Mouse (Mus musculus): ENCODE results near the gene Saal1. TPM values are rescaled to one million over a fixed set of nuclear protein-coding genes. Genes with fewer than 3 reads are reported as not detected.
"Not testable (repeated sequence)": the region's sequence is repeated elsewhere in the genome, so short reads cannot be mapped to it uniquely, and the experiment has no call there.

The Saal1 gene
- polyA plus RNA-seq, 1 experiment from 2014 or later: 26.4 TPM

GRCm38 (mm10) chr7:46676808-46677360 lies 33.6 kb downstream of the Saal1 start:
- Histone ChIP-seq H3K4me3 (no peak overlapping the region), H3K27me3 (ENCODE audit: insufficient read depth, poor library complexity, severe bottlenecking) (no peaks in the 10 kb centered on the region), H3K36me3 (no peaks in the 10 kb centered on the region), H3K9me3 (no peaks in the 10 kb centered on the region), H3K27ac (no peak overlapping the region), H3K4me1 (peaks cover 7% of the 10 kb centered on the region; the same call in 1 of the 2 replicates)
- no peak for DNase-seq (ENCODE audit: low spot score)
- WGBS: 61% methylated on average over 5 of the region's 5 CpGs

GRCm38 (mm10) chr7:46675886-46676285 lies 34.6 kb downstream of the Saal1 start:
- Histone ChIP-seq H3K27me3 (ENCODE audit: insufficient read depth, poor library complexity, severe bottlenecking) (no peaks in the 10 kb centered on the region), H3K9me3 (no peaks in the 10 kb centered on the region), H3K4me1 (peaks cover 11% of the 10 kb centered on the region; the same call in 1 of the 2 replicates), H3K36me3 (no peaks in the 10 kb centered on the region), H3K4me3 (no peak overlapping the region), H3K27ac (no peak overlapping the region)
- 79% methylated on average over 8 of the region's 8 CpGs for WGBS
- no peak for DNase-seq (ENCODE audit: low spot score)

- no peak overlapping the region for H3K27ac ChIP-seq
- no peaks in the 10 kb centered on the region for H3K36me3 ChIP-seq
- WGBS: 85% methylated on average over 7 of the region's 7 CpGs
- no peaks in the 10 kb centered on the region for H3K27me3 ChIP-seq (ENCODE audit: insufficient read depth, poor library complexity, severe bottlenecking)
- peaks cover 11% of the 10 kb centered on the region; the same call in 1 of the 2 replicates for H3K4me1 ChIP-seq
- no peak for DNase-seq (ENCODE audit: low spot score)
- H3K9me3 ChIP-seq: no peaks in the 10 kb centered on the region
- H3K4me3 ChIP-seq: no peak overlapping the region
These were observed 35.4 kb downstream of the Saal1 start for GRCm38 (mm10) chr7:46675061-46675460.

GRCm38 (mm10) chr7:46672160-46672672 lies 38.3 kb downstream of the Saal1 start, which contains the start of gene Tph1:
Gene Tph1 (minus strand): TSS chr7:46672537.
- H3K36me3 ChIP-seq: no peaks in the 10 kb centered on the region
- no peak within 1 kb of the TSS for H3K4me3 ChIP-seq
- DNase-seq (ENCODE audit: low spot score): no peak
- 43% methylated on average over 10 of the region's 10 CpGs for WGBS
- peaks cover 16% of the 10 kb centered on the region; the same call in 1 of the 2 replicates for H3K4me1 ChIP-seq
- H3K27me3 ChIP-seq (ENCODE audit: insufficient read depth, poor library complexity, severe bottlenecking): peaks cover 25% of the 10 kb centered on the region
- H3K9me3 ChIP-seq: no peaks in the 10 kb centered on the region
- no peak within 1 kb of the TSS for H3K27ac ChIP-seq

- WGBS: 1% methylated on average over 21 of the region's 21 CpGs
- peaks cover 46% of the 10 kb centered on the region for H3K27me3 ChIP-seq (ENCODE audit: insufficient read depth, poor library complexity, severe bottlenecking)
- H3K36me3 ChIP-seq: no peaks in the 10 kb centered on the region
- no peaks in the 10 kb centered on the region for H3K9me3 ChIP-seq
- H3K4me3 ChIP-seq: peak overlapping the region; percentile 38
- DNase-seq (ENCODE audit: low spot score): no peak
- no peak overlapping the region for H3K27ac ChIP-seq
- peaks cover 15% of the 10 kb centered on the region; the same call in 1 of the 2 replicates for H3K4me1 ChIP-seq
These were observed 43.2 kb downstream of the Saal1 start for GRCm38 (mm10) chr7:46667256-46667655.

- no peak for DNase-seq (ENCODE audit: low spot score)
- no peak overlapping the region for H3K27ac ChIP-seq
- H3K36me3 ChIP-seq: no peaks in the 10 kb centered on the region
- no peaks in the 10 kb centered on the region for H3K9me3 ChIP-seq
- H3K4me3 ChIP-seq: no peak overlapping the region
- peaks cover 46% of the 10 kb centered on the region for H3K27me3 ChIP-seq (ENCODE audit: insufficient read depth, poor library complexity, severe bottlenecking)
- peaks cover 7% of the 10 kb centered on the region; the same call in 1 of the 2 replicates for H3K4me1 ChIP-seq
- WGBS: 34% methylated on average over 9 of the region's 9 CpGs
These were observed 45.2 kb downstream of the Saal1 start for GRCm38 (mm10) chr7:46665236-46665635.

- Histone ChIP-seq H3K36me3 (no peaks in the 10 kb centered on the region), H3K27ac (no peak overlapping the region), H3K4me1 (no peaks in the 10 kb centered on the region), H3K9me3 (no peaks in the 10 kb centered on the region), H3K4me3 (no peak overlapping the region), H3K27me3 (ENCODE audit: insufficient read depth, poor library complexity, severe bottlenecking) (peaks cover 16% of the 10 kb centered on the region)
- WGBS: 60% methylated on average over 18 of the region's 18 CpGs
- DNase-seq (ENCODE audit: low spot score): no peak
These were observed 48.8 kb downstream of the Saal1 start for GRCm38 (mm10) chr7:46661591-46662090.

- WGBS: 46% methylated on average over 2 of the region's 2 CpGs
- no peaks in the 10 kb centered on the region for H3K4me1 ChIP-seq
- H3K36me3 ChIP-seq: no peaks in the 10 kb centered on the region
- no peak overlapping the region for H3K4me3 ChIP-seq
- no peak for DNase-seq (ENCODE audit: low spot score)
- no peak overlapping the region for H3K27ac ChIP-seq
- H3K27me3 ChIP-seq (ENCODE audit: insufficient read depth, poor library complexity, severe bottlenecking): no peaks in the 10 kb centered on the region
- H3K9me3 ChIP-seq: no peaks in the 10 kb centered on the region
These were observed 58.2 kb downstream of the Saal1 start for GRCm38 (mm10) chr7:46652279-46652678.

GRCm38 (mm10) chr7:46650231-46650630 lies 60.2 kb downstream of the Saal1 start:
- DNase-seq (ENCODE audit: low spot score); H3K4me3 ChIP-seq; H3K4me1 ChIP-seq; H3K9me3 ChIP-seq; H3K27me3 ChIP-seq (ENCODE audit: insufficient read depth, poor library complexity, severe bottlenecking); H3K27ac ChIP-seq; H3K36me3 ChIP-seq: not testable (repeated sequence)
- WGBS: 35% methylated on average over 5 of the region's 5 CpGs

- Histone ChIP-seq H3K27me3 (ENCODE audit: insufficient read depth, poor library complexity, severe bottlenecking) (no peaks in the 10 kb centered on the region), H3K9me3 (no peaks in the 10 kb centered on the region), H3K36me3 (no peaks in the 10 kb centered on the region), H3K4me3 (no peak overlapping the region), H3K27ac (no peak overlapping the region), H3K4me1 (no peaks in the 10 kb centered on the region)
- 70% methylated on average over 4 of the region's 4 CpGs for WGBS
- DNase-seq (ENCODE audit: low spot score): no peak
These were observed 61.9 kb downstream of the Saal1 start for GRCm38 (mm10) chr7:46648431-46649140.

- no peak for DNase-seq (ENCODE audit: low spot score)
- no peaks in the 10 kb centered on the region for H3K36me3 ChIP-seq
- no peak overlapping the region for H3K27ac ChIP-seq
- peaks cover 13% of the 10 kb centered on the region; the same call in 1 of the 2 replicates for H3K27me3 ChIP-seq (ENCODE audit: insufficient read depth, poor library complexity, severe bottlenecking)
- 81% methylated on average over 1 of the region's 1 CpGs for WGBS
- H3K4me1 ChIP-seq: peaks cover 18% of the 10 kb centered on the region
- H3K4me3 ChIP-seq: no peak overlapping the region
- no peaks in the 10 kb centered on the region for H3K9me3 ChIP-seq
These were observed 67.3 kb downstream of the Saal1 start for GRCm38 (mm10) chr7:46643172-46643571.

GRCm38 (mm10) chr7:46640062-46640461 lies 70.4 kb downstream of the Saal1 start:
- Histone ChIP-seq H3K4me3 (peak overlapping the region; percentile 83), H3K27ac (peak overlapping the region; percentile 90), H3K4me1 (peaks cover 19% of the 10 kb centered on the region), H3K9me3 (no peaks in the 10 kb centered on the region), H3K27me3 (ENCODE audit: insufficient read depth, poor library complexity, severe bottlenecking) (peaks cover 13% of the 10 kb centered on the region; the same call in 1 of the 2 replicates), H3K36me3 (no peaks in the 10 kb centered on the region)
- WGBS: 16% methylated on average over 17 of the region's 17 CpGs
- DNase-seq (ENCODE audit: low spot score): no peak

- H3K9me3 ChIP-seq: no peaks in the 10 kb centered on the region
- H3K27me3 ChIP-seq (ENCODE audit: insufficient read depth, poor library complexity, severe bottlenecking): peaks cover 13% of the 10 kb centered on the region; the same call in 1 of the 2 replicates
- peaks cover 19% of the 10 kb centered on the region for H3K4me1 ChIP-seq
- no peaks in the 10 kb centered on the region for H3K36me3 ChIP-seq
- WGBS: under 1% methylated on average over 30 of the region's 30 CpGs
- DNase-seq (ENCODE audit: low spot score): peak; percentile 93
- peak within 1 kb of the TSS; percentile 90 for H3K27ac ChIP-seq
- peak within 1 kb of the TSS; percentile 83 for H3K4me3 ChIP-seq
These were observed 70.8 kb downstream of the Saal1 start, which contains the start of gene Sergef for GRCm38 (mm10) chr7:46639692-46640031. Gene Sergef (minus strand): TSS chr7:46639807.

Measured in heart, embryonic 10.5 days (tissue).